Mouse (Mus musculus) liver, postnatal 0 days (tissue): ENCODE measurements at regions not wholly inside any gene's neighbourhood (a gene's known extent, or its start where the extent isn't known, plus 50 kb on each side); places are given as distances from the start of the nearest gene placed in this dataset.
A peak's percentile ranks its signal among the peaks of the same experiment; 100 is the strongest.

ENCODE experiments used
- ATAC-seq: fragments of 200-750 bp; cut with Nextera tagmentation; 2 replicates; pipeline ENCODE4 v1.8.0; 2017; ENCODE audit warnings: mild to moderate bottlenecking, moderate library complexity
- DNase-seq: peaks from one replicate; pipeline ENCODE4 v3.0.0-alpha.2; 2016
- H3K27ac ChIP-seq: fragments of 300-500 bp; sonication (generic); 2 replicates; pipeline ENCODE4 v1.5.1; 2014; ENCODE audit warnings: antibody characterized with exemption, moderate library complexity, mild to moderate bottlenecking, low read depth
- H3K27me3 ChIP-seq: fragments of 300-500 bp; sonication (generic); 2 replicates; pipeline ENCODE4 v1.6.1; 2014; ENCODE audit warnings: low read length, control low read depth, mixed read lengths; ENCODE audit not compliant: insufficient read depth
- H3K36me3 ChIP-seq: fragments of 300-500 bp; sonication (generic); replicated peaks from 2 replicates; pipeline ENCODE4 v1.6.1; 2014; ENCODE audit warnings: mild to moderate bottlenecking, control low read depth, low read length, moderate library complexity, mixed read lengths; ENCODE audit not compliant: insufficient read depth
- H3K4me1 ChIP-seq: fragments of 300-500 bp; sonication (generic); 2 replicates; pipeline ENCODE4 v1.6.1; 2014; ENCODE audit warnings: antibody characterized with exemption, mild to moderate bottlenecking, control low read depth; ENCODE audit not compliant: insufficient read depth
- H3K4me2 ChIP-seq: fragments of 300-500 bp; sonication (generic); 2 replicates; pipeline ENCODE4 v1.6.1; 2014; ENCODE audit warnings: low read depth, mild to moderate bottlenecking, low read length, moderate library complexity, mixed read lengths
- H3K4me3 ChIP-seq: fragments of 300-500 bp; sonication (generic); 2 replicates; pipeline ENCODE4 v1.5.1; 2014; ENCODE audit warnings: low read depth, low read length
- H3K9ac ChIP-seq: fragments of 300-500 bp; sonication (generic); replicated peaks from 2 replicates; pipeline ENCODE4 v1.6.1; 2014; ENCODE audit warnings: mild to moderate bottlenecking, moderate library complexity
- H3K9me3 ChIP-seq: fragments of 300-500 bp; sonication (generic); 2 replicates; pipeline ENCODE4 v1.6.1; 2016; ENCODE audit warnings: mild to moderate bottlenecking, control low read depth, low read length, mixed read lengths
- CTCF ChIP-seq: sonication (generic); IDR thresholded peaks from 2 replicates; pipeline ENCODE4 v1.5.1; 2016; ENCODE audit warnings: antibody characterized with exemption, low read depth
- EP300 ChIP-seq: IDR thresholded peaks from 2 replicates; pipeline ENCODE4 v1.6.1; 2016; ENCODE audit warnings: antibody characterized with exemption, low read depth, mild to moderate bottlenecking
- WGBS: fragments of 180-500 bp; shearing (Covaris S2); extraction: QIAGEN DNeasy Blood & Tissue Kit; methylation state at CpG from one replicate; pipeline ENCODE4 v1.1.7; 2014; ENCODE audit not compliant: insufficient replicate concordance; 5-methylcytosine and 5-hydroxymethylcytosine counted together

- DNase-seq (no peak), ATAC-seq (no peak)
Measured at GRCm38 (mm10) chr5:64682326-64682845, 120.8 kb upstream of the Klf3 start.

GRCm38 (mm10) chr5:64683419-64683818 lies 119.8 kb upstream of the Klf3 start:
- Histone ChIP-seq H3K9me3 (no peaks in the 10 kb centered on the region), H3K27ac (no peak overlapping the region), H3K4me1 (0 out of 2 replicates have a peak, but pooled peaks cover 5% of the 10 kb centered on the region), H3K27me3 (no peaks in the 10 kb centered on the region), H3K9ac (no peak overlapping the region), H3K4me3 (no peak overlapping the region), H3K36me3 (no peaks in the 10 kb centered on the region), H3K4me2 (no peak overlapping the region)
- ATAC-seq, result no peak
- TF ChIP-seq CTCF (no peak), EP300 (no peak)
- DNase-seq, result no peak
- 72% methylated on average over 4 of the region's 4 CpGs for WGBS

More at GRCm38 (mm10) chr5:64682326-64682845, 120.8 kb upstream of the Klf3 start:
- 0 out of 2 replicates have a peak, but pooled peaks cover 8% of the 10 kb centered on the region for H3K4me1 ChIP-seq
- TF ChIP-seq EP300 (no peak), CTCF (no peak)
- H3K27ac ChIP-seq, result no peak overlapping the region
- H3K4me2 ChIP-seq, result no peak overlapping the region
- H3K9ac ChIP-seq, result no peak overlapping the region
- no peaks in the 10 kb centered on the region for H3K27me3 ChIP-seq
- no peaks in the 10 kb centered on the region for H3K36me3 ChIP-seq
- no peaks in the 10 kb centered on the region for H3K9me3 ChIP-seq
- 59% methylated on average over 7 of the region's 7 CpGs for WGBS
- no peak overlapping the region for H3K4me3 ChIP-seq

GRCm38 (mm10) chr5:64684275-64684674 lies 118.9 kb upstream of the Klf3 start:
- DNase-seq, result no peak
- Histone ChIP-seq H3K4me1 (0 out of 2 replicates have a peak, but pooled peaks cover 5% of the 10 kb centered on the region), H3K4me2 (no peak overlapping the region), H3K27ac (no peak overlapping the region), H3K36me3 (no peaks in the 10 kb centered on the region), H3K9me3 (no peaks in the 10 kb centered on the region), H3K4me3 (no peak overlapping the region), H3K27me3 (no peaks in the 10 kb centered on the region), H3K9ac (no peak overlapping the region)
- WGBS, result 46% methylated on average over 5 of the region's 5 CpGs
- ATAC-seq, result no peak
- TF ChIP-seq CTCF (no peak), EP300 (no peak)

GRCm38 (mm10) chr5:64690148-64690547 lies 113.0 kb upstream of the Klf3 start:
- Histone ChIP-seq H3K27ac (no peak overlapping the region), H3K9me3 (no peaks in the 10 kb centered on the region), H3K4me2 (no peak overlapping the region), H3K4me1 (0 out of 2 replicates have a peak, but pooled peaks cover 3% of the 10 kb centered on the region), H3K9ac (no peak overlapping the region), H3K4me3 (no peak overlapping the region), H3K36me3 (no peaks in the 10 kb centered on the region), H3K27me3 (no peaks in the 10 kb centered on the region)
- DNase-seq (no peak), ATAC-seq (no peak)
- no peak for TF ChIP-seq EP300
- no peak for TF ChIP-seq CTCF
- 86% methylated on average over 7 of the region's 7 CpGs for WGBS

- ATAC-seq, result 0 out of 2 replicates have a peak, but pooled peaks have one; percentile 25
- peak; percentile 81 for TF ChIP-seq EP300
- TF ChIP-seq CTCF, result no peak
- H3K27me3 ChIP-seq, result no peaks in the 10 kb centered on the region
- no peak overlapping the region for H3K4me3 ChIP-seq
- 0 out of 2 replicates have a peak, but pooled peaks cover 3% of the 10 kb centered on the region for H3K4me1 ChIP-seq
- H3K9ac ChIP-seq, result no peak overlapping the region
- H3K27ac ChIP-seq, result 0 out of 2 replicates have a peak overlapping the region, but pooled peaks have one; percentile 18
- DNase-seq, result no peak
- H3K36me3 ChIP-seq, result no peaks in the 10 kb centered on the region
- WGBS, result 66% methylated on average over 8 of the region's 8 CpGs
- no peaks in the 10 kb centered on the region for H3K9me3 ChIP-seq
- no peak overlapping the region for H3K4me2 ChIP-seq
Measured at GRCm38 (mm10) chr5:64691406-64692100, 111.6 kb upstream of the Klf3 start.

GRCm38 (mm10) chr5:64692335-64692734 lies 110.9 kb upstream of the Klf3 start:
- 62% methylated on average over 11 of the region's 11 CpGs for WGBS
- Histone ChIP-seq H3K27me3 (no peaks in the 10 kb centered on the region), H3K36me3 (no peaks in the 10 kb centered on the region), H3K4me2 (no peak overlapping the region), H3K4me3 (no peak overlapping the region), H3K27ac (0 out of 2 replicates have a peak overlapping the region, but pooled peaks have one; percentile 11), H3K9ac (no peak overlapping the region), H3K4me1 (0 out of 2 replicates have a peak, but pooled peaks cover 3% of the 10 kb centered on the region), H3K9me3 (no peaks in the 10 kb centered on the region)
- TF ChIP-seq EP300 (peak; percentile 77; the same call in 1 of the 2 replicates), CTCF (no peak)
- ATAC-seq (no peak), DNase-seq (no peak)
